Mouse (Mus musculus): Measurements from ENCODE around the gene Gart. TPM values are rescaled to one million over a fixed set of nuclear protein-coding genes. Genes with fewer than 3 reads are reported as not detected.
"Not testable (repeated sequence)": the region's sequence is repeated elsewhere in the genome, so short reads cannot be mapped to it uniquely, and the experiment has no call there.

Gart gene
- polyA plus RNA-seq, 1 experiment: 27.6 TPM

GRCm38 (mm10) chr16:91649781-91650180 is 3.0 kb upstream of the Gart start:
- no peak overlapping the region for H3K4me3 ChIP-seq (ENCODE audit: insufficient read depth, low read length)
- peaks cover 9% of the 10 kb centered on the region for H3K4me1 ChIP-seq (ENCODE audit: control insufficient read depth, insufficient read depth, low read length)
- TF ChIP-seq CTCF (IDR thresholded peaks at IDR 0.05; ENCODE audit: low read depth, low read length) (no peak), POLR2A (IDR thresholded peaks at IDR 0.05; ENCODE audit: borderline replicate concordance, low read depth, low read length) (no peak)
- no peak overlapping the region for H3K27ac ChIP-seq (ENCODE audit: insufficient read depth, low read depth, low read length)

GRCm38 (mm10) chr16:91649246-91649645 is 2.5 kb upstream of the Gart start:
- Histone ChIP-seq H3K4me3 (ENCODE audit: insufficient read depth, low read length) (peak overlapping the region; percentile 49), H3K27ac (ENCODE audit: insufficient read depth, low read depth, low read length) (no peak overlapping the region), H3K4me1 (ENCODE audit: control insufficient read depth, insufficient read depth, low read length) (peaks cover 14% of the 10 kb centered on the region)
- TF ChIP-seq CTCF (IDR thresholded peaks at IDR 0.05; ENCODE audit: low read depth, low read length): no peak
- TF ChIP-seq POLR2A (IDR thresholded peaks at IDR 0.05; ENCODE audit: borderline replicate concordance, low read depth, low read length): no peak

GRCm38 (mm10) chr16:91648220-91648550 is 1.4 kb upstream of the Gart start:
- no peak for TF ChIP-seq POLR2A (IDR thresholded peaks at IDR 0.05; ENCODE audit: borderline replicate concordance, low read depth, low read length)
- no peak for TF ChIP-seq CTCF (IDR thresholded peaks at IDR 0.05; ENCODE audit: low read depth, low read length)
- Histone ChIP-seq H3K4me1 (ENCODE audit: control insufficient read depth, insufficient read depth, low read length) (peaks cover 15% of the 10 kb centered on the region), H3K27ac (ENCODE audit: insufficient read depth, low read depth, low read length) (peak overlapping the region; percentile 97), H3K4me3 (ENCODE audit: insufficient read depth, low read length) (peak overlapping the region; percentile 88)

DNA sequence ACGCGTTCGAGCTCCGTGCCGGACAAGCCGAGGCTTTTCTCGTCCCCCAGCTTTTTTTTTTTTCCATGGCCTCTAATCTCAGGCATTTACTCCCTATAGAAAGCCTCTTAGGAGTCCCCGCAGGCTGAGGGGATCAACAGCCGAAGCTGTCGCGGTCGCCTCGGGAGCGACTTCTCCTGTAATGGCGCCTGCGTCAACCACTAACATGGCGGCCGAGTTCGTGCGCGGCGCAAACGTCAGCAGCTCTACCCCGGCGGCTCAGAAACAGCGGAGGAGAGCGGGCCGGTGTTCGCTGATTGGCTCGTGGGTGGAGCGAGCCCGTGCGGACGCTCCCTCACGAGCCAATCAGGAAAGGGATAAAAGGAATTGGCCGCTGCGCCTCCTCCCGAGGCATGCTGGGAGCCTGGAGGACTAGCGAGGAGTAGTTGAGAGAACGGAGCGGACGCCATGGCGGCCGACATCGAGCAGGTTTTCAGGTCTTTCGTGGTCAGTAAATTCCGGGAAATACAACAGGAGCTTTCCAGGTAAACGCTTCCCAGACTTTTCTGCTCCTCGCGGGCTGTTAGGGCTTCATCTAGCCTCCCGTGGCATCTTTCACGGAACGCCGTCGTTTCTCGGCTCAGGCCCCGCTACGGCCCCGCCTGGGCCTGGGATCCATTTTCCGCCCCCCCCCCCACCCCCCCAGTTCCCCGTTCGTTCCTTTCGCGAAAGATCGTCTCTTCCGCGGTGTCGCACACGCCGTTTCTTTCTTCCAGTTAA is 888 bp upstream of the Gart start, which contains the start of gene Son:
Son (plus strand) TSS at position 46 of the 759 bp plus-strand sequence.
- TF ChIP-seq POLR2A (IDR thresholded peaks at IDR 0.05; ENCODE audit: borderline replicate concordance, low read depth, low read length) (peak; percentile 84; the same call in 1 of the 2 replicates), CTCF (IDR thresholded peaks at IDR 0.05; ENCODE audit: low read depth, low read length) (no peak)

GRCm38 (mm10) chr16:91645995-91646602 is 653 bp downstream of the Gart start:
- no peak for TF ChIP-seq POLR2A (IDR thresholded peaks at IDR 0.05; ENCODE audit: borderline replicate concordance, low read depth, low read length)
- TF ChIP-seq CTCF (IDR thresholded peaks at IDR 0.05; ENCODE audit: low read depth, low read length): no peak
- Histone ChIP-seq H3K4me3 (ENCODE audit: insufficient read depth, low read length) (peak overlapping the region; percentile 80), H3K4me1 (ENCODE audit: control insufficient read depth, insufficient read depth, low read length) (peaks cover 13% of the 10 kb centered on the region), H3K27ac (ENCODE audit: insufficient read depth, low read depth, low read length) (peak overlapping the region; percentile 61)

More for the DNA sequence above, 888 bp upstream of the Gart start, which contains the start of gene Son:
- H3K4me1 ChIP-seq (ENCODE audit: control insufficient read depth, insufficient read depth, low read length): peaks cover 15% of the 10 kb centered on the region
- H3K27ac ChIP-seq (ENCODE audit: insufficient read depth, low read depth, low read length): peak within 1 kb of the TSS; percentile 99
- peak within 1 kb of the TSS; percentile 88 for H3K4me3 ChIP-seq (ENCODE audit: insufficient read depth, low read length)

GRCm38 (mm10) chr16:91645420-91645819 is 1.3 kb downstream of the Gart start:
- not testable (repeated sequence) for H3K27ac ChIP-seq (ENCODE audit: insufficient read depth, low read depth, low read length); H3K4me3 ChIP-seq (ENCODE audit: insufficient read depth, low read length)
- peaks cover 11% of the 10 kb centered on the region for H3K4me1 ChIP-seq (ENCODE audit: control insufficient read depth, insufficient read depth, low read length)

- peaks cover 9% of the 10 kb centered on the region for H3K4me1 ChIP-seq (ENCODE audit: control insufficient read depth, insufficient read depth, low read length)
- TF ChIP-seq CTCF (IDR thresholded peaks at IDR 0.05; ENCODE audit: low read depth, low read length) (no peak), POLR2A (IDR thresholded peaks at IDR 0.05; ENCODE audit: borderline replicate concordance, low read depth, low read length) (no peak)
- peak overlapping the region; percentile 13 for H3K4me3 ChIP-seq (ENCODE audit: insufficient read depth, low read length)
- H3K27ac ChIP-seq (ENCODE audit: insufficient read depth, low read depth, low read length): no peak overlapping the region
These were observed 1.9 kb downstream of the Gart start for GRCm38 (mm10) chr16:91644901-91645300.

DNA sequence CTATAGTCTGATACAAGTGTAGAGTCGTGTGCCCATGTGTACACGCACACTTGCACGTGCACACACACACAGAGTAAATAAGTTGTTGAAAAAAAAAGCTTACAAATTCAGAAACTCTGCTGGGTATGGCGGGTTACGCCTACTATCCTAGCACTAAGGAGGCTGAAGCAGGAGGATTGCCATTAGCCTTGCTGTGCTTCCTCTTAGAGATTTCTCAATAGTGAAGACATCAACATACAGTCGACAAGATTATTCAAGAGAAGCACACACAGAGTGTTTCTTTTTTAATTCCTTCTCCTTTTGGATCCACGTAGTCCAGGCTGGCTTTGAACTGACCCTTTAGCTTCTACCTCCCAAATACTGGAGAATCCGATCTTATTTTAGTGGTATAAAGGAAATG is 6.6 kb downstream of the Gart start:
- H3K4me3 ChIP-seq (ENCODE audit: insufficient read depth, low read length): no peak overlapping the region
- H3K4me1 ChIP-seq (ENCODE audit: control insufficient read depth, insufficient read depth, low read length): peaks cover 9% of the 10 kb centered on the region
- no peak overlapping the region for H3K27ac ChIP-seq (ENCODE audit: insufficient read depth, low read depth, low read length)
- TF ChIP-seq CTCF (IDR thresholded peaks at IDR 0.05; ENCODE audit: low read depth, low read length): no peak
- no peak for TF ChIP-seq POLR2A (IDR thresholded peaks at IDR 0.05; ENCODE audit: borderline replicate concordance, low read depth, low read length)

DNA sequence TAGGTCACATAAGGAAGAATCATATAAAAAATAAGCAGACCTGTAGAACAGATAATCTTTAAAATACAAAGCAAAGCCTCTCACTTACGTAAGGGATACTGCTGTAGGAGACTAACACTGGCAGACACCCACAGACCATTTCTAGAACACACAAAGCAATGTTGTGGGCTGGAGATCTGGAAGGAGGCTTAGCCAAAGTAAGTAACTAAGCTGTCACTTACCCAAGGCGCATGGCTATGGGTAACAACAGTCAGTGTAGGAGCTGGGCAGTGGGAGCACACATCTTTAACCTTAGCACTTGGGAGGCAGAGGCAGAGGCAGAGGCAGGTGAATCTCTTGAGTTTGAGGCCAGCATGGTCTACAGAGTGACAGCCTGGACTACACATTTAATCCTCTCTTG is 7.1 kb downstream of the Gart start:
- H3K4me1 ChIP-seq (ENCODE audit: control insufficient read depth, insufficient read depth, low read length): peaks cover 5% of the 10 kb centered on the region
- H3K4me3 ChIP-seq (ENCODE audit: insufficient read depth, low read length): no peak overlapping the region
- TF ChIP-seq CTCF (IDR thresholded peaks at IDR 0.05; ENCODE audit: low read depth, low read length) (no peak), POLR2A (IDR thresholded peaks at IDR 0.05; ENCODE audit: borderline replicate concordance, low read depth, low read length) (no peak)
- H3K27ac ChIP-seq (ENCODE audit: insufficient read depth, low read depth, low read length): no peak overlapping the region

GRCm38 (mm10) chr16:91639161-91639560 is 7.6 kb downstream of the Gart start:
- no peak overlapping the region for H3K4me3 ChIP-seq (ENCODE audit: insufficient read depth, low read length)
- no peak for TF ChIP-seq CTCF (IDR thresholded peaks at IDR 0.05; ENCODE audit: low read depth, low read length)
- no peak for TF ChIP-seq POLR2A (IDR thresholded peaks at IDR 0.05; ENCODE audit: borderline replicate concordance, low read depth, low read length)
- no peak overlapping the region for H3K27ac ChIP-seq (ENCODE audit: insufficient read depth, low read depth, low read length)
- no peaks in the 10 kb centered on the region for H3K4me1 ChIP-seq (ENCODE audit: control insufficient read depth, insufficient read depth, low read length)
